Mouse (Mus musculus): ENCODE measurements around the gene Gfpt1. TPM values are rescaled to one million over a fixed set of nuclear protein-coding genes. Genes with fewer than 3 reads are reported as not detected.
"Not testable (repeated sequence)": the region's sequence is repeated elsewhere in the genome, so short reads cannot be mapped to it uniquely, and the experiment has no call there.

Gfpt1 gene
- polyA plus RNA-seq, 1 experiment: 11.5 TPM

DNA sequence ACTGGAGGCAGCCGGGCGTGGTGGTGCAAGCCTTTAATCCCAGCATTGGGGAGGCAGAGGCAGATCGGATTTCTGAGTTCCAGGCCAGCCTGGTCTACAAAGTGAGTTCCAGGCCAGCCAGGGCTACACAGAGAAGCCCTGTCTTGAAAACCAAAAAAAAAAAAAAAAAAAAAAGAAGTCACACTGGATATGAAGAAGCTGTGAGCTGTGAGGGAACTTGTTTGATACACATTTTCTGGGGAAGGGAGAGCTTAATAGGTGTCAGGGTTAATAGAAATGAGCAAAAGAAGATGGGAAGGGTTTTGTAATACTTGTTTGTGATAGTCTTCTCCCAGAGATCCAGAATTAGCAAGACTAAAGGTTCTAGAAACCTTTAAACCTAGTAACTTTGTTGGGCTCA, 2.9 kb downstream of the Gfpt1 start:
- TF ChIP-seq POLR2A (IDR thresholded peaks at IDR 0.05; ENCODE audit: borderline replicate concordance, control insufficient read depth, low read depth, low read length): no peak
- TF ChIP-seq CTCF (IDR thresholded peaks at IDR 0.05; ENCODE audit: control insufficient read depth, insufficient read depth, low read length): no peak

DNA sequence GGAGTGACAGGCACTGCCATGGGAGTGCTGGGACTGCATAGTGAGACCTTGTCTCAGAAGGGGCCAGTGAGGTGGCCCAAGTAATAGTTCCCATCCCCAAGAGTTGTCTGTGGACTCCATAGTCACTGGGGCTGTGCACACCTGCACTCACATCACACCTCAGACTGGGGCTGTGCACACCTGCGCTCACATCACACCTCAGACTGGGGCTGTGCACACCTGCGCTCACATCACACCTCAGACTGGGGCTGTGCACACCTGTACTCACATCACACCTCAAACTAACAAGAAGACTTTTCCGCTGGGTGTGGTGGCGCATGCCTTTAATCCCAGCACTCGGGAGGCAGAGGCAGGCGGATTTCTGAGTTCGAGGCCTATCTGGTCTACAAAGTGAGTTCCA, 6.1 kb downstream of the Gfpt1 start:
- not testable (repeated sequence) for H3K4me3 ChIP-seq (replicated peaks; ENCODE audit: control insufficient read depth, low read depth, low read length); H3K27ac ChIP-seq (ENCODE audit: control insufficient read depth, insufficient read depth, low read depth, low read length, poor library complexity); H3K4me1 ChIP-seq (ENCODE audit: control insufficient read depth, insufficient read depth, low read length)
- 90% methylated on average over 7 of the region's 7 CpGs for whole genome bisulfite sequencing

More for the DNA sequence above, 2.9 kb downstream of the Gfpt1 start:
- H3K4me1 ChIP-seq (ENCODE audit: control insufficient read depth, insufficient read depth, low read length): peaks cover 1% of the 10 kb centered on the region; the same call in 1 of the 2 replicates
- no peak overlapping the region for H3K4me3 ChIP-seq (replicated peaks; ENCODE audit: control insufficient read depth, low read depth, low read length)
- WGBS: 88% methylated on average over 3 of the region's 3 CpGs
- H3K27ac ChIP-seq (ENCODE audit: control insufficient read depth, insufficient read depth, low read depth, low read length, poor library complexity): no peak overlapping the region

DNA sequence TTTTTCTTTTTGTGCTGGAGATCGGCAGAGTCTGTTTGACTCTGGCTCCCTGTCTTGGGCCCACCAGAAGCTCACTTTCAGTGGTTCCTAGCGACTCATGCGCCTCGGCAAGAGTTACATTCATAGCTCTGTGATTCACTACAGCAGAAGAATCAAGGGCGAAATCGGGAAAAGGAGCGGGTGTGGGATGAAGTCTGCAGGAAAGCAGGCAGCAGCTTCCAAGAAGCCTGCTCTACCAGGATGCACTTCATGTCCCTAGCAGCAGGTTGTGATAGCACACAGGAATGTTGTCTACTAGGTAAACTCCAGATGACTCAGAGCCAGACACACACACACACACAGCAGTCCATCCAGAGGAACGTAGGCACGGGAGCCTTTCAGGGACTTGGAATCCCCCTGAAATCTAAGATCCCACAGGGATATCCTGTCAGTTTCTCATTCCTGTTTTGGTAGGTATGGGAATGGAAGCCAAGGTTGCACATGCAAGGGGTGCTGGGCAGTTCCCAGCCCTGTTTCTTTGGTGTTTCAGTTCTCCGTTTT, 9.3 kb downstream of the Gfpt1 start:
- TF ChIP-seq CTCF (IDR thresholded peaks at IDR 0.05; ENCODE audit: control insufficient read depth, insufficient read depth, low read length): no peak
- TF ChIP-seq POLR2A (IDR thresholded peaks at IDR 0.05; ENCODE audit: borderline replicate concordance, control insufficient read depth, low read depth, low read length): no peak

DNA sequence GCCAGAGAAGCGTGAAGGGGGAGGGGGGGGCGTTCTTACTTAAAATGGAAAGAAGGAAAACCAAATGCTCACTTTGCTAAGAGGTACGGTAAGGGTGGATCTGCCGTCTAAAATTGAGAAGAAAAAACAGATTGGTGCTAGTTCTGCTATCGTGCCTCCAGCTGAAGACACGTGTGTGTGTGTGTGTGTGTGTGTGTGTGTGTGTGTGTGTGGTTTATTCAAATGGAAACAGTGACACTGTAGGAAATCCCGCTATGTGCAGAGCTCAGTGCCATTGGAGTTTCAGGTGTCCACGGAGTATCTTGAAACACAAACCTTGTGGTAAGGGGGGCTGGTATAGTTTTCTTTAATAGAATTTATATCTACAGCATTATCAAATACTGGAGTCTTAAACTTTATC, 11.5 kb downstream of the Gfpt1 start:
- Histone ChIP-seq H3K4me1 (ENCODE audit: control insufficient read depth, insufficient read depth, low read length) (no peaks in the 10 kb centered on the region), H3K27ac (ENCODE audit: control insufficient read depth, insufficient read depth, low read depth, low read length, poor library complexity) (no peak overlapping the region), H3K4me3 (replicated peaks; ENCODE audit: control insufficient read depth, low read depth, low read length) (no peak overlapping the region)
- WGBS: 90% methylated on average over 8 of the region's 8 CpGs
- TF ChIP-seq CTCF (IDR thresholded peaks at IDR 0.05; ENCODE audit: control insufficient read depth, insufficient read depth, low read length) (no peak), POLR2A (IDR thresholded peaks at IDR 0.05; ENCODE audit: borderline replicate concordance, control insufficient read depth, low read depth, low read length) (no peak)

More for the DNA sequence above, 9.3 kb downstream of the Gfpt1 start:
- no peak overlapping the region for H3K4me3 ChIP-seq (replicated peaks; ENCODE audit: control insufficient read depth, low read depth, low read length)
- WGBS: 90% methylated on average over 10 of the region's 10 CpGs
- no peak overlapping the region for H3K27ac ChIP-seq (ENCODE audit: control insufficient read depth, insufficient read depth, low read depth, low read length, poor library complexity)
- H3K4me1 ChIP-seq (ENCODE audit: control insufficient read depth, insufficient read depth, low read length): no peaks in the 10 kb centered on the region

DNA sequence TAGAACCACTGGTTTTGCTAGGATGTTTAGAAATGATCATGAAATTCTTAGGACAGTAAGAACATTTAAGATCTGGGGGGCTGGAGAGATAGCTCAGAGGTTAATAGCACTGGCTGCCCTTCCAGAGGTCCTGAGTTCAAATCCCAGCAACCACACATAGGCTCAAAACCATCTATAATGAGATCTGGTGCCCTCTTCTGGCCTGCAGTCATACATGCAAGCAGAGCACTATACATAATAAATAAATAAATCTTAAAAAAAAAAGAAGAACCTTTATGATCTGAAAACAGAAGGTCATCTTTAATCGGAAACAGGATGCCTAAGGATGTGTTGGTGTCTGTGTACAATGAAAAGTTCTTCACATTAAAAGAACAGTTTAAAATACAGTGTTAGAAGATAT, 17.1 kb downstream of the Gfpt1 start:
- TF ChIP-seq POLR2A (IDR thresholded peaks at IDR 0.05; ENCODE audit: borderline replicate concordance, control insufficient read depth, low read depth, low read length) (no peak), CTCF (IDR thresholded peaks at IDR 0.05; ENCODE audit: control insufficient read depth, insufficient read depth, low read length) (no peak)
- Histone ChIP-seq H3K4me3 (replicated peaks; ENCODE audit: control insufficient read depth, low read depth, low read length) (no peak overlapping the region), H3K4me1 (ENCODE audit: control insufficient read depth, insufficient read depth, low read length) (no peaks in the 10 kb centered on the region), H3K27ac (ENCODE audit: control insufficient read depth, insufficient read depth, low read depth, low read length, poor library complexity) (no peak overlapping the region)
- 81% methylated on average over 1 of the region's 1 CpGs for WGBS

- Histone ChIP-seq H3K27ac (ENCODE audit: control insufficient read depth, insufficient read depth, low read depth, low read length, poor library complexity) (no peak overlapping the region), H3K4me1 (ENCODE audit: control insufficient read depth, insufficient read depth, low read length) (no peaks in the 10 kb centered on the region), H3K4me3 (replicated peaks; ENCODE audit: control insufficient read depth, low read depth, low read length) (no peak overlapping the region)
- TF ChIP-seq POLR2A (IDR thresholded peaks at IDR 0.05; ENCODE audit: borderline replicate concordance, control insufficient read depth, low read depth, low read length) (no peak), CTCF (IDR thresholded peaks at IDR 0.05; ENCODE audit: control insufficient read depth, insufficient read depth, low read length) (no peak)
- WGBS: 84% methylated on average over 4 of the region's 4 CpGs
These were observed 20.9 kb downstream of the Gfpt1 start for GRCm38 (mm10) chr6:87063586-87063985.

GRCm38 (mm10) chr6:87068209-87068608, 25.6 kb downstream of the Gfpt1 start:
- H3K4me1 ChIP-seq (ENCODE audit: control insufficient read depth, insufficient read depth, low read length): no peaks in the 10 kb centered on the region
- 63% methylated on average over 2 of the region's 2 CpGs for WGBS
- no peak for TF ChIP-seq POLR2A (IDR thresholded peaks at IDR 0.05; ENCODE audit: borderline replicate concordance, control insufficient read depth, low read depth, low read length)
- TF ChIP-seq CTCF (IDR thresholded peaks at IDR 0.05; ENCODE audit: control insufficient read depth, insufficient read depth, low read length): no peak
- no peak overlapping the region for H3K4me3 ChIP-seq (replicated peaks; ENCODE audit: control insufficient read depth, low read depth, low read length)
- H3K27ac ChIP-seq (ENCODE audit: control insufficient read depth, insufficient read depth, low read depth, low read length, poor library complexity): no peak overlapping the region

- no peaks in the 10 kb centered on the region for H3K4me1 ChIP-seq (ENCODE audit: control insufficient read depth, insufficient read depth, low read length)
- no peak for TF ChIP-seq CTCF (IDR thresholded peaks at IDR 0.05; ENCODE audit: control insufficient read depth, insufficient read depth, low read length)
- H3K4me3 ChIP-seq (replicated peaks; ENCODE audit: control insufficient read depth, low read depth, low read length): no peak overlapping the region
- 80% methylated on average over 7 of the region's 7 CpGs for WGBS
- H3K27ac ChIP-seq (ENCODE audit: control insufficient read depth, insufficient read depth, low read depth, low read length, poor library complexity): no peak overlapping the region
These were observed 26.7 kb downstream of the Gfpt1 start for GRCm38 (mm10) chr6:87069195-87069900.

- TF ChIP-seq POLR2A (IDR thresholded peaks at IDR 0.05; ENCODE audit: borderline replicate concordance, control insufficient read depth, low read depth, low read length) (no peak), CTCF (IDR thresholded peaks at IDR 0.05; ENCODE audit: control insufficient read depth, insufficient read depth, low read length) (no peak)
- H3K4me3 ChIP-seq (replicated peaks; ENCODE audit: control insufficient read depth, low read depth, low read length): no peak overlapping the region
- H3K4me1 ChIP-seq (ENCODE audit: control insufficient read depth, insufficient read depth, low read length): no peaks in the 10 kb centered on the region; the same call in 1 of the 2 replicates
- H3K27ac ChIP-seq (ENCODE audit: control insufficient read depth, insufficient read depth, low read depth, low read length, poor library complexity): no peak overlapping the region
- 94% methylated on average over 4 of the region's 4 CpGs for WGBS
These were observed 28.0 kb downstream of the Gfpt1 start for GRCm38 (mm10) chr6:87070641-87071040.

All from bone marrow, adult 2 months (tissue).